Mouse (Mus musculus) embryonic facial prominence, embryonic 12.5 days (tissue): ENCODE data around the gene Eif4a3. TPM values are rescaled to one million over a fixed set of nuclear protein-coding genes. Genes with fewer than 3 reads are reported as not detected.
A peak's percentile ranks its signal among the peaks of the same experiment; 100 is the strongest.

Experiments
- ATAC-seq: fragments of 200-750 bp; cut with Nextera tagmentation; 2 replicates; pipeline ENCODE4 v1.8.0; 2017; ENCODE audit not compliant: insufficient number of reproducible peaks, insufficient read depth, low FRiP score, low TSS enrichment
- H3K27ac ChIP-seq: fragments of 300-500 bp; sonication (generic); 2 replicates; pipeline ENCODE4 v1.5.1; 2016; ENCODE audit warnings: mild to moderate bottlenecking
- H3K27me3 ChIP-seq: fragments of 300-500 bp; sonication (generic); 2 replicates; pipeline ENCODE4 v1.6.1; 2016; ENCODE audit warnings: mild to moderate bottlenecking, moderate library complexity
- H3K36me3 ChIP-seq: fragments of 300-500 bp; sonication (generic); 2 replicates; pipeline ENCODE4 v1.6.1; 2016; ENCODE audit warnings: mild to moderate bottlenecking
- H3K4me1 ChIP-seq: fragments of 300-500 bp; sonication (generic); 2 replicates; pipeline ENCODE4 v1.6.1; 2016
- H3K4me2 ChIP-seq: fragments of 300-500 bp; sonication (generic); replicated peaks from 2 replicates; pipeline ENCODE4 v1.6.1; 2016; ENCODE audit warnings: mild to moderate bottlenecking, moderate library complexity
- H3K4me3 ChIP-seq: fragments of 300-500 bp; sonication (generic); 2 replicates; pipeline ENCODE4 v1.5.1; 2016; ENCODE audit warnings: mild to moderate bottlenecking
- H3K9ac ChIP-seq: fragments of 300-500 bp; sonication (generic); 2 replicates; pipeline ENCODE4 v1.6.1; 2016; ENCODE audit warnings: mild to moderate bottlenecking, moderate library complexity
- H3K9me3 ChIP-seq: fragments of 300-500 bp; sonication (generic); 2 replicates; pipeline ENCODE4 v1.6.1; 2016; ENCODE audit warnings: mild to moderate bottlenecking, moderate library complexity
- WGBS: fragments of 180-500 bp; shearing (Covaris S2); methylation state at CpG from one replicate; pipeline ENCODE4 v1.1.7; 2016; 5-methylcytosine and 5-hydroxymethylcytosine counted together
- polyA plus RNA-seq: library from polyadenylated mRNA; unstranded; fragments of >200 nt; fragmentation: Nextera tagmentation; extraction: Ambion mirVana; gene quantifications from 2 replicates; pipeline ENCODE4 v1.2.1, GENCODE M21; 2016

Gene Eif4a3
- polyA plus RNA-seq: 343 and 361 TPM in 2 replicates

GRCm38 (mm10) chr11:119299391-119300245 lies at the start of gene Eif4a3:
TSS of gene Eif4a3 (minus strand) at chr11:119300089.
- H3K27me3 ChIP-seq: no peaks in the 10 kb centered on the region
- H3K4me1 ChIP-seq: peaks cover 16% of the 10 kb centered on the region
- H3K36me3 ChIP-seq: peaks cover 37% of the 10 kb centered on the region
- H3K27ac ChIP-seq: peak within 1 kb of the TSS; percentile 93
- H3K9me3 ChIP-seq: no peaks in the 10 kb centered on the region
- H3K4me3 ChIP-seq: peak within 1 kb of the TSS; percentile 99
- WGBS: under 1% methylated on average over 89 of the region's 89 CpGs
- peak; percentile 83 for ATAC-seq
- peak within 1 kb of the TSS; percentile 81 for H3K4me2 ChIP-seq
- peak within 1 kb of the TSS; percentile 96 for H3K9ac ChIP-seq

GRCm38 (mm10) chr11:119347125-119347524 lies 47.2 kb upstream of the Eif4a3 start:
- Histone ChIP-seq H3K4me1 (no peaks in the 10 kb centered on the region), H3K4me3 (no peak overlapping the region), H3K9ac (no peak overlapping the region), H3K36me3 (no peaks in the 10 kb centered on the region), H3K27me3 (no peaks in the 10 kb centered on the region), H3K27ac (no peak overlapping the region), H3K4me2 (no peak overlapping the region), H3K9me3 (no peaks in the 10 kb centered on the region)
- ATAC-seq: no peak
- WGBS: 87% methylated on average over 4 of the region's 4 CpGs

- no peak for ATAC-seq
- no peak overlapping the region for H3K9ac ChIP-seq
- no peak overlapping the region for H3K4me2 ChIP-seq
- WGBS: 72% methylated on average over 6 of the region's 6 CpGs
- no peaks in the 10 kb centered on the region for H3K4me1 ChIP-seq
- no peaks in the 10 kb centered on the region for H3K9me3 ChIP-seq
- H3K4me3 ChIP-seq: no peak overlapping the region
- no peak overlapping the region for H3K27ac ChIP-seq
- H3K27me3 ChIP-seq: no peaks in the 10 kb centered on the region
- H3K36me3 ChIP-seq: no peaks in the 10 kb centered on the region
These were observed 45.0 kb upstream of the Eif4a3 start for GRCm38 (mm10) chr11:119344865-119345264.

- H3K4me1 ChIP-seq: no peaks in the 10 kb centered on the region
- H3K9ac ChIP-seq: no peak overlapping the region
- no peaks in the 10 kb centered on the region for H3K36me3 ChIP-seq
- H3K4me2 ChIP-seq: no peak overlapping the region
- no peaks in the 10 kb centered on the region for H3K9me3 ChIP-seq
- H3K4me3 ChIP-seq: no peak overlapping the region
- 85% methylated on average over 8 of the region's 8 CpGs for WGBS
- H3K27me3 ChIP-seq: no peaks in the 10 kb centered on the region
- no peak for ATAC-seq
- no peak overlapping the region for H3K27ac ChIP-seq
These were observed 44.3 kb upstream of the Eif4a3 start for GRCm38 (mm10) chr11:119344178-119344577.

GRCm38 (mm10) chr11:119339637-119340036 lies 39.7 kb upstream of the Eif4a3 start:
- Histone ChIP-seq H3K27ac (no peak overlapping the region), H3K36me3 (no peaks in the 10 kb centered on the region), H3K27me3 (no peaks in the 10 kb centered on the region; the same call in 1 of the 2 replicates), H3K4me1 (no peaks in the 10 kb centered on the region), H3K4me2 (no peak overlapping the region), H3K4me3 (no peak overlapping the region), H3K9ac (0 out of 2 replicates have a peak overlapping the region, but pooled peaks have one; percentile 3), H3K9me3 (no peaks in the 10 kb centered on the region)
- 8% methylated on average over 5 of the region's 5 CpGs for WGBS
- no peak for ATAC-seq

GRCm38 (mm10) chr11:119339179-119339578 lies 39.3 kb upstream of the Eif4a3 start:
- Histone ChIP-seq H3K9ac (0 out of 2 replicates have a peak overlapping the region, but pooled peaks have one; percentile 3), H3K27ac (no peak overlapping the region)
- 52% methylated on average over 5 of the region's 5 CpGs for WGBS

GRCm38 (mm10) chr11:119338271-119339059 lies 38.6 kb upstream of the Eif4a3 start:
- H3K36me3 ChIP-seq: no peaks in the 10 kb centered on the region
- no peak overlapping the region for H3K4me3 ChIP-seq
- no peaks in the 10 kb centered on the region for H3K9me3 ChIP-seq
- H3K27me3 ChIP-seq: no peaks in the 10 kb centered on the region; the same call in none of the 2 replicates
- H3K4me1 ChIP-seq: no peaks in the 10 kb centered on the region
- no peak overlapping the region for H3K27ac ChIP-seq
- no peak for ATAC-seq
- H3K4me2 ChIP-seq: no peak overlapping the region
- WGBS: 79% methylated on average over 10 of the region's 10 CpGs
- no peak overlapping the region for H3K9ac ChIP-seq

More at GRCm38 (mm10) chr11:119339179-119339578, 39.3 kb upstream of the Eif4a3 start:
- ATAC-seq: no peak
- Histone ChIP-seq H3K4me2 (no peak overlapping the region), H3K4me3 (no peak overlapping the region), H3K36me3 (no peaks in the 10 kb centered on the region), H3K9me3 (no peaks in the 10 kb centered on the region), H3K4me1 (no peaks in the 10 kb centered on the region), H3K27me3 (no peaks in the 10 kb centered on the region; the same call in 1 of the 2 replicates)

GRCm38 (mm10) chr11:119331970-119332369 lies 32.1 kb upstream of the Eif4a3 start:
- Histone ChIP-seq H3K9ac (no peak overlapping the region), H3K36me3 (no peaks in the 10 kb centered on the region), H3K27me3 (peaks cover 3% of the 10 kb centered on the region; the same call in 1 of the 2 replicates), H3K4me2 (no peak overlapping the region), H3K9me3 (no peaks in the 10 kb centered on the region), H3K27ac (no peak overlapping the region), H3K4me3 (no peak overlapping the region), H3K4me1 (no peaks in the 10 kb centered on the region)
- 35% methylated on average over 3 of the region's 3 CpGs for WGBS
- ATAC-seq: no peak

- WGBS: 49% methylated on average over 4 of the region's 4 CpGs
- no peak for ATAC-seq
- Histone ChIP-seq H3K4me1 (no peaks in the 10 kb centered on the region), H3K27ac (no peak overlapping the region), H3K36me3 (no peaks in the 10 kb centered on the region), H3K4me3 (no peak overlapping the region), H3K9me3 (no peaks in the 10 kb centered on the region), H3K27me3 (peaks cover 3% of the 10 kb centered on the region; the same call in 1 of the 2 replicates), H3K9ac (no peak overlapping the region), H3K4me2 (no peak overlapping the region)
These were observed 30.7 kb upstream of the Eif4a3 start for GRCm38 (mm10) chr11:119330592-119330991.

GRCm38 (mm10) chr11:119325068-119325467 lies 25.2 kb upstream of the Eif4a3 start:
- Histone ChIP-seq H3K4me2 (no peak overlapping the region), H3K9ac (no peak overlapping the region), H3K27ac (no peak overlapping the region), H3K4me1 (no peaks in the 10 kb centered on the region), H3K4me3 (no peak overlapping the region), H3K27me3 (0 out of 2 replicates have a peak, but pooled peaks cover 3% of the 10 kb centered on the region), H3K36me3 (no peaks in the 10 kb centered on the region), H3K9me3 (no peaks in the 10 kb centered on the region)
- 82% methylated on average over 1 of the region's 1 CpGs for WGBS
- no peak for ATAC-seq

- Histone ChIP-seq H3K9ac (no peak overlapping the region), H3K4me3 (no peak overlapping the region), H3K9me3 (no peaks in the 10 kb centered on the region), H3K27ac (no peak overlapping the region), H3K4me2 (no peak overlapping the region), H3K27me3 (0 out of 2 replicates have a peak, but pooled peaks cover 3% of the 10 kb centered on the region), H3K36me3 (no peaks in the 10 kb centered on the region), H3K4me1 (no peaks in the 10 kb centered on the region)
- ATAC-seq: no peak
- 79% methylated on average over 13 of the region's 13 CpGs for WGBS
These were observed 22.6 kb upstream of the Eif4a3 start for GRCm38 (mm10) chr11:119322521-119322920.
